Mouse (Mus musculus) lung, postnatal 0 days (tissue): ENCODE measurements around the gene Rpap1. TPM values are rescaled to one million over a fixed set of nuclear protein-coding genes. Genes with fewer than 3 reads are reported as not detected.

Source experiments
- ATAC-seq: fragments of 200-750 bp; cut with Nextera tagmentation; 2 replicates; pipeline ENCODE4 v1.8.0; 2017; ENCODE audit warnings: moderate library complexity
- DNase-seq: peaks from one replicate; pipeline ENCODE4 v3.0.0-alpha.2; 2016; ENCODE audit warnings: low spot score
- H3K27ac ChIP-seq: fragments of 300-500 bp; sonication (generic); 2 replicates; pipeline ENCODE4 v1.5.1; 2014; ENCODE audit warnings: antibody characterized with exemption, mild to moderate bottlenecking, low read length, mixed read lengths
- H3K27me3 ChIP-seq: fragments of 300-500 bp; sonication (generic); replicated peaks from 2 replicates; pipeline ENCODE4 v1.6.1; 2014; ENCODE audit warnings: low read length, mixed read lengths; ENCODE audit not compliant: insufficient read depth
- H3K36me3 ChIP-seq: fragments of 300-500 bp; sonication (generic); 2 replicates; pipeline ENCODE4 v1.6.1; 2014; ENCODE audit warnings: low read length, mixed read lengths; ENCODE audit not compliant: insufficient read depth
- H3K4me1 ChIP-seq: fragments of 300-500 bp; sonication (generic); 2 replicates; pipeline ENCODE4 v1.6.1; 2014; ENCODE audit warnings: antibody characterized with exemption, low read depth, low read length, mixed read lengths; ENCODE audit not compliant: insufficient read depth
- H3K4me2 ChIP-seq: fragments of 300-500 bp; sonication (generic); replicated peaks from 2 replicates; pipeline ENCODE4 v1.6.1; 2014; ENCODE audit warnings: low read depth, mild to moderate bottlenecking, low read length, moderate library complexity, mixed read lengths
- H3K4me3 ChIP-seq: fragments of 300-500 bp; sonication (generic); 2 replicates; pipeline ENCODE4 v1.5.1; 2014; ENCODE audit warnings: low read depth, low read length
- H3K9ac ChIP-seq: fragments of 300-500 bp; sonication (generic); replicated peaks from 2 replicates; pipeline ENCODE4 v1.6.1; 2014; ENCODE audit warnings: low read depth, mild to moderate bottlenecking
- H3K9me3 ChIP-seq: fragments of 300-500 bp; sonication (generic); 2 replicates; pipeline ENCODE4 v1.6.1; 2016; ENCODE audit warnings: low read length, mixed read lengths
- CTCF ChIP-seq: IDR thresholded peaks from 2 replicates; pipeline ENCODE4 v1.5.1; 2016; ENCODE audit warnings: antibody characterized with exemption, mild to moderate bottlenecking
- EP300 ChIP-seq: IDR thresholded peaks from 2 replicates; pipeline ENCODE4 v1.6.1; 2016; ENCODE audit warnings: antibody characterized with exemption, mild to moderate bottlenecking, control low read depth
- WGBS: fragments of 180-500 bp; shearing (Covaris S2); extraction: QIAGEN DNeasy Blood & Tissue Kit; methylation state at CpG from one replicate; pipeline ENCODE4 v1.1.7; 2014; 5-methylcytosine and 5-hydroxymethylcytosine counted together
- polyA plus RNA-seq: library from polyadenylated mRNA; unstranded; fragments of >200 nt; fragmentation: Nextera tagmentation; extraction: Ambion mirVana; gene quantifications from 2 replicates; pipeline ENCODE4 v1.2.1, GENCODE M21; 2015

The Rpap1 gene
- 10.0 and 11.0 TPM in 2 replicates for polyA plus RNA-seq

DNA sequence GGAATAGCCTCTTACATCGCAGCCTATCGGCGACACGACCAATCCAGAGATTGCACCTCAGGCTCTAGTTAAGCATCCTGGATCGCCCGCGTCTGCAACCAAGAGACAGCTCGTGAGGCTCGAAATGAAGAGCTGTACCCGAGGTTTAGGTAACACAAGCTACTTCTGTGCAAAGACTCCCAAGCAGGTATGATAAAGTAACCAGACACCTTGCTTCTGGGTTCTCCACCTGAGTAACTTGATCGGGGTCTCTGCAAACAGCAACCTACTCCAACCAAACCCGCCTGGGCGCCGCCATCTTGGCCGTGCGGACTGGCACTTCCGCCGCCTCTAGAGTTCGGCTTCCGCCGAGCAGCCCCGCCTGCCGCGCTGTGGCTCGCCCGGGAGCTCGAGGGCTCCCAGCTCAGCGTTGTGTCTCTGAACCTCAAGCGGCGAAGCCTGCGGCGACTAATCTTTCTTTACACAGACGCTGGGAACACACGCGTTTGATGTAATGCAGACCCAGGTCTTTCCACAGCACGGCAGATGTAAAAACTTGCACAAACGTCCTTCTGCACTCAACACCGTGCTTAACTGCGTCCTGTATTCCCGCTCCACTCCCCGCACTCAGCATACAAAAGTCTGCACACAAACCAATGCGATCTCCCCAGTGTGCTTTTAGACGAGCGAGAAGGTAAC lies at the start of gene Rpap1:
Gene Rpap1, minus strand, starts transcription at position 332 of the 678 bp plus-strand sequence.
- H3K9me3 ChIP-seq, result no peaks in the 10 kb centered on the region; the same call in 1 of the 2 replicates
- peak within 1 kb of the TSS; percentile 54 for H3K27ac ChIP-seq
- H3K4me1 ChIP-seq, result peaks cover 7% of the 10 kb centered on the region; the same call in 1 of the 2 replicates
- peak within 1 kb of the TSS; percentile 79 for H3K4me2 ChIP-seq
- H3K27me3 ChIP-seq, result no peaks in the 10 kb centered on the region
- WGBS, result under 1% methylated on average over 44 of the region's 44 CpGs
- peak within 1 kb of the TSS; percentile 41 for H3K9ac ChIP-seq
- peak within 1 kb of the TSS; percentile 64 for H3K4me3 ChIP-seq
- no peak for TF ChIP-seq EP300
- ATAC-seq (peak; percentile 96), DNase-seq (peak; percentile 81)
- H3K36me3 ChIP-seq, result no peaks in the 10 kb centered on the region

DNA sequence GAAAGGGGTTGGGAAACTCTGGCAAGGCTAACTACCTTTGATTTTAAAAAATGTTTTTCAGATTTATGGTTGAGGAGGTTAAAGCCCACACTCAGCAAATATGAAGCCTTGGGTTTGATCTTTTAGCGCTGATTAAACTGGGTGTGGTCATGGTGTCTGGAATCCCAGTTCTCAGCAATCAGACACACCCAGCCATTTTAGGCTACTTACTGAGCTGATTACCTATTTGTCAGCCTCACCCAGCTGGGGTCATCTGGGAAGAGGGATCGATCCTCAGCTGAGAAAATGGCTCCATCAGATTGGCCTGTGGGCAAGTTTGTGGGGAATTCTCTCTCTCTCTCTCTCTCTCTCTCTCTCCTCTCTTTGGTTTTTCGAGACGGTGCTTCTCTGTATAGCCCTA lies 46.9 kb upstream of the Rpap1 start:
- Histone ChIP-seq H3K9ac (no peak overlapping the region), H3K9me3 (no peaks in the 10 kb centered on the region), H3K4me1 (no peaks in the 10 kb centered on the region), H3K27ac (no peak overlapping the region), H3K36me3 (no peaks in the 10 kb centered on the region), H3K4me3 (no peak overlapping the region), H3K4me2 (no peak overlapping the region), H3K27me3 (no peaks in the 10 kb centered on the region)
- DNase-seq (no peak), ATAC-seq (no peak)
- no peak for TF ChIP-seq CTCF
- no peak for TF ChIP-seq EP300
- WGBS, result 88% methylated on average over 4 of the region's 4 CpGs

DNA sequence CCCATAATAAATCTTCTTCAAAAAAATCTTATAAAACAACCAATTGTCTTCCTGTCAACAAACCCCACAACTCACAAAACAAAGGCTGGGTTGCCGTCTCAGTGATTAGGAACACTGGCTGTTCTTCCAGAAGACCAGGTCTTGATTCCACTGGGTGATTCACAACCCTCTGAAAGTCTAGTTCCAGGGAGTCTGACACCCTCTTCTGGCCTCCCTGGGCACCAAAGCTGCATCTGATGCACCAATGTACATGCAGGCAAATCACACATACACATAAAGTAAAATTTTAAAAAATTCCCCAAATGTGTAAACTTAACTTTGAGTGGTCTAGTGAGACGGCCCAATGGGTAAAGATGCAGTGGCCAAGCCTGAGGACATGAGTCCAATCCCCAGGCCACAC lies 43.2 kb upstream of the Rpap1 start:
- Histone ChIP-seq H3K4me2 (no peak overlapping the region), H3K27ac (no peak overlapping the region), H3K9me3 (no peaks in the 10 kb centered on the region), H3K4me1 (no peaks in the 10 kb centered on the region), H3K27me3 (no peaks in the 10 kb centered on the region), H3K9ac (no peak overlapping the region), H3K4me3 (no peak overlapping the region), H3K36me3 (no peaks in the 10 kb centered on the region)
- no peak for DNase-seq
- TF ChIP-seq EP300 (no peak), CTCF (peak; percentile 43)
- WGBS, result 71% methylated on average over 2 of the region's 2 CpGs
- ATAC-seq, result no peak

DNA sequence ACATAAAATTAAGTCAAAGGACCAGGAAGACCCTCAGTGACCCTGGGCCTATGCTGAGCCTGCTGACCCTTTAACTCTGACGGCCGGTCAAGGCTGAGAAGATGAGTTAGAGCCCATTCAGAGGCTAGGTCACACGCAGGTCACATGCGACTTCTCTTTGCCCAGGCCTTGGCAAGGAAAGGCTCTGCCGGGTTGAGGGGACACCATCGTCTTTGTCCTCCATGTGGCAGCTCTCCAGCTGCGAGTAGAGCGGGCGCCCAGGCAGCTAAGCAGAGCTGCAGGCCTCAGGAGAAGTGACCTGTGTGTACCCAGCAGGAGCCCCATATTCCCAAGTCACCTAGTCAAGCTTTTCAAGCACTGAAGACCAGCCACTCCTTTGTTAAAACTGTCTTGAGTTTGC lies 33.8 kb upstream of the Rpap1 start:
- ATAC-seq (no peak), DNase-seq (no peak)
- Histone ChIP-seq H3K4me3 (no peak overlapping the region), H3K36me3 (no peaks in the 10 kb centered on the region), H3K27ac (no peak overlapping the region), H3K4me2 (no peak overlapping the region), H3K27me3 (no peaks in the 10 kb centered on the region), H3K9ac (no peak overlapping the region), H3K9me3 (no peaks in the 10 kb centered on the region), H3K4me1 (no peaks in the 10 kb centered on the region)
- 88% methylated on average over 9 of the region's 9 CpGs for WGBS
- TF ChIP-seq CTCF, result no peak
- TF ChIP-seq EP300, result no peak

DNA sequence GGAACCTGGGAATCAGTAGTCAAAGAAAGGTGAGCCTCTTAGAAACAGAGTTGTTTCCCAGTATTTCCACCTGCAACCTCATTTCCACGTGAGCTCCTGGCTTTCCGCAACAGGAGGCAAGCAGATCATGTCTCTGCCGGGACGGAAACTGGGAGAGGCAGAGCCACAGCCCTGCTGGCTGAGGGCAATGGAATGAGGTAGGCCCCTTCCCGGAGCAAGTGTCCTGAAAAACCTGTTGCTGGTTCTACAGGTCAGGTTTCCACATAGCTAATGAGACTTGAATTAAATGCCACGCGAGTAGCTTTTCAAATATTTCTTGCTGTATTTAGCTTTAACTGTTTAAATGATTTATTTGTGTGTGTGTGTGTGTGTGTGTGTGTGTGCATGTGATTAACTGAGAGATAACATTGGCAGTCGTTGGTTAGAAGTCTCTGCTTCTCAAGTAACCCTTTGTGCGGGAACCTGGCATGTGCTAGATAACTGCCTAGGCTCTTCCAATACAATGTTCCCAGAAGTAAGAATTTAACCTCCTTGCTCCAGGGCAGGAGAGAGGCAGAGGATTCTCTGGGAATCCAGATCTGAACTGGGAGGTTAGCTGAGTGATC lies 31.4 kb upstream of the Rpap1 start:
- Histone ChIP-seq H3K27me3 (no peaks in the 10 kb centered on the region), H3K9ac (no peak overlapping the region), H3K4me3 (no peak overlapping the region), H3K4me1 (no peaks in the 10 kb centered on the region), H3K36me3 (no peaks in the 10 kb centered on the region), H3K27ac (no peak overlapping the region), H3K9me3 (no peaks in the 10 kb centered on the region), H3K4me2 (no peak overlapping the region)
- peak; percentile 73 for ATAC-seq
- 30% methylated on average over 9 of the region's 9 CpGs for WGBS
- DNase-seq, result peak; percentile 74
- TF ChIP-seq CTCF (no peak), EP300 (no peak)

DNA sequence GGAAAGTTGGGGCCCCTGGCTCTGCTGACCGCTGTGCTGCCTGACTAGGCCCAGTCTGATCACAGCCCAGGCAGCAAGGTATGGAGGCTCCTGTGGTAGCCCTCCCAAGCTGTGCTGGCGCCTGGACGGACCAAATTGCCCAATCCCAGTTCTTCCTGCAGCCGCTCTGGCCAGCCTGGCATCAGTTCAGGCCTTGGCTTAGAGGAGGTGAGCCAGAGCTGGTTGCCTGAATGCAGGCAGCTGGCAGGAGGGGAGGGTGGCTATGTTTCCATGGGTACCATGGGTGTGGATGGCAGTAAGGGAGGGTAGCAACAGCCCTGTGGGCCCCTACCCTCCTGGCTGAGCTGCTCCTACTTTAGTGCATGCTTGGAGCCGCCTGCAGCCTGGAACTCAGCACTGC lies 29.7 kb upstream of the Rpap1 start:
- H3K4me2 ChIP-seq, result no peak overlapping the region
- DNase-seq, result no peak
- no peaks in the 10 kb centered on the region for H3K27me3 ChIP-seq
- no peak overlapping the region for H3K9ac ChIP-seq
- no peak for TF ChIP-seq CTCF
- TF ChIP-seq EP300, result no peak
- no peaks in the 10 kb centered on the region for H3K4me1 ChIP-seq
- H3K27ac ChIP-seq, result no peak overlapping the region
- peak; percentile 23 for ATAC-seq
- no peak overlapping the region for H3K4me3 ChIP-seq
- no peaks in the 10 kb centered on the region for H3K36me3 ChIP-seq
- 83% methylated on average over 5 of the region's 5 CpGs for WGBS
- no peaks in the 10 kb centered on the region for H3K9me3 ChIP-seq
